Mouse (Mus musculus) urinary bladder, postnatal 36 days (tissue): ENCODE data around the gene Col28a1.
A peak's percentile ranks its signal among the peaks of the same experiment; 100 is the strongest.

Experiments used
- DNase-seq, 2 experiments: peaks; one replicate each; pipeline ENCODE4 v3.0.0; 2022; ENCODE audit warnings: low spot score in 2 of 2, mixed read lengths in 1 of 2

Gene Col28a1

DNA sequence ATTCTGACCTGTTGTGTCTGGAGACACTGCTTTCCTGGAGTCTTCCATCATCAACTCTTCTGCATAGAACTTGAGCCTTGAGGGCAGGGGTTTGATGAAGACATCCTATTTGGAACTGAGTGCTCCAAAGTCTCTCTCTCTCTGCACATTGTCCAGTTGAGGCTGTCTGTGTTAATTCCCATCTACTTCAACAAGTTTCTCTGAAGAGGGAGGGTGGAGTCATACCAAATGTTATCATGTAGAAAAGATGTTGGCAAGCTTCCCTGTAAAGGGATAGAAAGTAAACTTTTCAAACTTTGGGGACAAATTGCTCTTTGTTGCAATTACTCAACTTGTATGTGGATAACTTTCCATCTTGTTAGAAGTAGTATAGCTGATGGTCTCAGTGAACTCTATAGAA lies at the start of gene Col28a1:
Gene Col28a1, minus strand, starts transcription at position 101 of the 400 bp plus-strand sequence.
- DNase-seq: no peak

DNA sequence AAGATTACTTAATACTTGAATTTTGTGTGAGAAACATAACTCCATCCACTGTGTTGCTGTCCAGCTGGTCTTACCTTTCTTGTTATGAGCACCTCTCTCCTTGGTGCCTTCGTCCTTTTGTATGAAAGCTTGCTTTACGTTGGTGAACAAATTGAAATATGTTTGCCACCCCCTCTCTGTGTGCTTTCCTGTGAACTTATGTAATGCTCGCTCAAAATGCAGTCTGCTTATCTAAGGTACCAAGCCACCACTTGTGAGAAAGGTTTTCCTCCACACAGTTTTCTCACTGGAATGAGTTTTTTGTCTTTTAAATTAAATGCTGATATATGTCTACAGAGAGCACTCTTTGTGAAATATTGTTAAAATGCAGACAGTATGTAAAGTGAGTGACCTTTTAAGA lies 36.2 kb upstream of the Col28a1 start:
- no peak for DNase-seq

DNA sequence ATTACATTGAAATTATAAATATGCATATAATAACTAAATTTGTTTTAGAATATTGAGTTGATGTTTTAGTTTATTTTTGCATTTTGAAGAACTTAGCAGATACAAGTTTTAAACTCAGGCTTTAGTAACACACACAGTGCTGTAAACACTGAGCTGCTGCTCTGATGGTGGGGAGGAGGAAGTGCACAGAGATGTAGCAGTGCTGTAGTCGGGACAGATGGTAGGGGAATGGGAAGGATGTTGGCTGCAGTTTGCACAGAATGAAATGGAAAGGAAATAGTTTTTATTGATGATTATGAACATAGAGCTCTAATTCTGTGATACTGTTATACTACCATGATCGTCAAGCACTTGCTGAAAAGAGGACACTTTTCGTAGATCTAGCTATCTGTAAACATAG lies 34.6 kb upstream of the Col28a1 start:
- DNase-seq: no peak

DNA sequence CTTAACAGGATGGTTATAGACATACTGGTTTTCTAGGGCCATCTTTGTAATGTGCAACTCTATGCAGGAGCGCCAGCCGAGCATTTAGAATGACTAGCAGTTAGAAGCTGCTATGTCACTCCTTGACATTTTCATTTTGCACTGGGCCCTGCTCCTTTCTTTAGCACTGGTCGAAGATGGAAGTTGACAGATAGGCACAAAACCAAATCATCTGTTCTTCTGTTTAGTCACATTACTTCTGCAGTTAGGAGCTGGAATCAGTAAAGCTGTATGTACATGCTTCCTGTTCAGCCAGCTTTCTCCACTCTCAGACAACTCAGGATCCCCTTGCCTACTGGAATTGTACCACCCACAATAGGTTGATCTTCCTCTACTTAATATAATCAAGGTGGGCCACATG lies 18.2 kb upstream of the Col28a1 start:
- DNase-seq: no peak

DNA sequence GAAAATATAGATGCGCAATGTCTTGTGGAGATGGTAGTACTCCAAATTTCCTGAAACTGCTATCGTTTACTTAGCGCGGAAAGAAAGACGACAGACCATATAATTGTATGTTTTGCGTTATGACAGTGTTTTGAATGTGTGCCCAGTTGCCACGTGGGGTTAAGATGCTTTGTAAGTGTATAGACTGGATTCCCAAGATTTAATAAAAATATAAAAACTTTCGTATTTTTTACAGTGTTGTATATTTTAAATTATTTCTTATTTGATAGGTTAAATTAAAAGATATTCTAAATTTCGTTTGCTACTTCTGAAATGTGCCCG lies 17.4 kb upstream of the Col28a1 start:
- no peak for DNase-seq

DNA sequence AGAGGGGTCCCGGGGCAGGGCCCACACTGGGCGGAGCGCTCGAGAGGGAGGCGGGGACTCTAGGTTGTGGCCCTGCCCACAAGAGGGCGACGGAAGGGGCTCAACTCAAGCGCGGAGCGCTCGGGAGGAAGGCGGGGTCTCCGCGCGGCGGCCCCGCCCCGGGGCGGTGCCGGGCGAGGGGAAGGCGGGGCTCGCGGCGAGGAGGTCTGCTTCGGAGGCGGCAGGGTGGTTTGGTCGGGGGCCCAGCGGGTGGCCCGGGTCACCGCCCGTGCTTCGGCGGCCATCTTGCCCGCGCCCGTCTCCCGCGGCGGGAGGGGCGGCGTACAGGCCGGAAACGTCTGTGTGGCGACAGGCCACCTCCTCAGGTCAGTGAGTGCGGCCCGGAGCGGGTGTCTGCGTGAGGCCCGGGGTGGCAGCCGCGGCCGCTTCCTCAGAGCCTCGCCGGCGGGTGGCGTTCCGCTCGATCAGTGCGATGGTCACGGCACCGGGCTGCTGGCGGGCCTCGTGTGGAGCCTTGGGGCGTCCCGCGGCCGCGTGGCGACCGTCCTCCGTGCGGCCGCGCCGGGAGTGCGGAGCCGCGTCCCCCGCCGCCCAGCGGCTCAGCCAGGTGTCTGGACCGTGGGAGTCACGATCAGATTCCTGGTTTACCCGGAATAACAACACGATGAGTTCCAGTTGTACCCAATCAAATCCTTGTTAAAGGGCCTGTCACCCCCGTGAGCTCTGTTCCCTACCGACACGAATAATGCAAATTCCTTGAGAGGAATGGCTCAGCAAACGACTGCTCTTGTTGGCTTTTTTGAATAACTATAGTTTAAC lies 16.8 kb upstream of the Col28a1 start, which contains the start of gene Mios:
Gene Mios, plus strand, starts transcription at position 176 of the 819 bp plus-strand sequence.
- peak; percentile 81 to 86 for DNase-seq

DNA sequence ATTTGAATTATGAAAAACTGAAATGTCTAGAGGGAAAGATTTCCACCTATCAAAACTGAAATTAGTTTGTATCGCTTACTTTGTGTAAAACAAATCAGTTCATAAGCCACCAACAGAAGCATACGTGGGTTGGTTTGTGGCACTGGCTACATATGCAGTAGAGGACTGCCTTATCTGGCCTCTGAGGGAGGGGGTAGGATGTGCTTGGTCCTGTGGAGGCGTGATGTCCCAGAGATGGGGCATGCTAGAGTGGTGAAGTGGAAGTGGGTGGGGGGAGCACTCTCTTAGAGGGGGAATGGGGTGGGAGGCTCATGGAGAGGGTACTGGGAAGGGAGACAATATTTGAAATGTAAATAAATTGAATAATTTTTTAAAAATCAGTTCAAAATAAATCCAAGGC lies 2.5 kb downstream of the Col28a1 start:
- no peak for DNase-seq

DNA sequence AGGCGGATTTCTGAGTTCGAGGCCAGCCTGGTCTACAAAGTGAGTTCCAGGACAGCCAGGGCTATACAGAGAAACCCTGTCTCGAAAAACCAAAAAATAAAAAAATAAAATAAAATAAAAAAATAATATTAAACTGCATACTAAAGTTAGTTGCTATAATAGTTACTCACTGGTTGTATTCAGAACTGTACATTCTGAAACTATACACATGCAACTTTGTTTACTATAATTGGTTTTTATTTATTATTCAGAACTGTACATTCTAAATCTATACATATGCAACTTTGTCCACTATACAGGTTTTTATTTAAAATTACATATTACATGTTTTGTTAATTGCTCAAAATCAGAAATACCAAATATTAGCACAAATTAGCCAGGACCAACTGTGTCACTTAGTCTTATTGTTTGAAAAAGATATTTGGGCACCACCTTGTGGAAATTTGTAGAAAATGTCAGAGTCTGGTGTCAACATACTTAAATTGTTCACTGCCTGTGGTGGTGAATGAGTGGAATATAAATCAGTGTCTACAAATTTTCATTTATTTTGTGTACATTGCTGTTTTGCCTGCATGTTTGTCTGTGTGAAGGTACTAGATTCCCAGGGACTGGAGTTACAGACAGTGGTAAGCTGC lies 3.7 kb downstream of the Col28a1 start:
- DNase-seq: no peak

DNA sequence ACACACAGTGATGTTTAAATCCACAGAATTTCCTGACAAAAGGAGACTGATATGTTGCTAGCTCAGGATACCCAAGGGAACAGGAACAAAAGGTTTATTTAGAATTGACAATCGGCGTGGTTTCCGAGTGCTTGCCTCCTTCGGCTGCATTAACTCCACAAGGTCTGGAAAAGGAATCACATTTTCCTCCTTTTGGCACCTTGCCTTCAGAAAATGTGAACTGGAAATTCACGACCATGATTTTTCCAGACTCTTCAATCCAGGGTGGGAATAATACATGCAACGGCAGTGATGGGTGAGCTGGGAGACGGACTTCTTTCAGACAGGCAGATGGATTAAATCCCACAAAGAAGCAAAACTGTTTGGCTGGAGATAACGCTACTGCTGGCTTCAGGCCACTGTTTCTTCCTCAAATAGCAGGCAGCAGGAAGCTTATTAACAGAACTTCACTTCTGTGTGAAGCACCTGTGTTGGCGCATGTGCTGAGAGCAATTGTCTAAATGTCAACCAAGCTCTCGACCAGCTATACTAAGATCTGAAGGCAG lies 13.9 kb downstream of the Col28a1 start:
- DNase-seq: no peak

DNA sequence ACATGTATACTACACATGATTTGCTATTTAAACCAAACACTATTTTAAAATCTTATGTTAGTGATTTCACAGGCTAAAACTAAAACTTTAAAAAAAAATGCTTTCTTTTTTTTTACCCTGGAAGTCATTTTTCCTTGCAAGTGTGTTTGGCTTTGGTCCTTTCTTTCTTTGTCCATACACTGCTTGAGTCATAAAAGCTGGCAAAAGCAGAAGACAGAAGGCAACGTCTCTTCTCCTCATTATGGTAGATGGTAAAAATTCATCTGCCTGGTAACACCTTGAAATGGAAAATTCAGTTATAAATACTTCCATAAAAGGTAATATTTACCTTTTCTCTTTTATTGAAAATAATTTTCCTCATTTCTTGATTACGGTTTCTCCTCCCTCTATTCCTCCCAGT lies 16.3 kb downstream of the Col28a1 start:
- DNase-seq: no peak

DNA sequence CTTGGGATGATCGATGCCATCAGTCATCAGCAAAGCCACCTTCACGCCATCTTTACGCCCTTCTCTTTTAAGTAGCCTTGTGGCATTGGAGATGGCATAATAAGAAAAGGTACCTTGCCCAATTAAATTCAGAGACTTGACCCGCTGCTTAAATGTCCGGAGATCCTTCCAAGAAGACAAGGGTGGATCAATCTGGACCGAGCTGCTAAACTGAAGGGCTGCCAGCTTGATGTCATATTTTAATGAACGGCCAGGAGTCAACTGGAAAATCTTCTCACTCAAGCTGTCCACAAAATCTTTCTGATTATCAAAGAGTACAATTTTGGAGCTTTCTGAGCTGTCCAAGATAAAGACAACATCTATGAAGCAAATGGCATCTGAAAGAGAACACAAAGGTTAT lies 17.1 kb downstream of the Col28a1 start:
- no peak for DNase-seq

DNA sequence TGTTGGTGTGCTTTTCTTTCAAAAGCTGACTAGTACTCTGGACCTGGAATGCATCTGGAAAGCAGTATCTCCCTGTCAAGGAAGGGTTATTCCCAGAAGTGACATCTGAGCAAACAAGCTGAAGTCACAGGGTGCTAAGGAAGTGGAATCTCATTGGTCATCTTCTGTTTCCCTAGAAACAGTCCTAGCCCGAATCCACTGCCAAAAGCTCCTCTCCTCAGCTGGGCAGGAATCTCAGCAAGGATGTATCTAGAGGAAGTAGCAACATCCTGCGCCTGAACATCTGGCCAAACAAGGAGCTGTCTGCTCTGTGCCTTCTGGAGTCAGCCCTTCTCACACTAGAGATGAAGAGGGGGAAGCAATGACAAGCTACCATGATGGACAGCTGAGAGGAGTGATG lies 18.4 kb downstream of the Col28a1 start:
- no peak for DNase-seq

DNA sequence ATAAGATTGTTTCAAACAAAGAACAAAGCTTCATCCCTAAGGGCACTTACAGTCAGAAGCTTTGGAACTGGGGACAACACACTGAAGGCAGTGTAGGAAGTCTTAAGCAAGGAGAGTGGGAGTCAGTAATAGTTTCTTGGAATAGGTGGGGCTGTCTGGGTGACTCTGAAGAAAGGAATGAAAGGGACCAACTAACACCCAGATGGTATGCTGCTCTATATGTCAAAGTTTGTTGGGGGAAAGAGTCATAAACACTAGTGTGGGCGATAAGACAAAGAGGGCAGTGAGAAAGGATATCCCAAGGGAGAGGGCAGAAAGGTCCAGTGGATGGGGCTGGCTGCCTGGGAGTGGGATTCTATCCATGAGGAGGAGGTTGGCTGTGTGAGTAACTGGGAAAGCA lies 20.3 kb downstream of the Col28a1 start:
- no peak for DNase-seq

DNA sequence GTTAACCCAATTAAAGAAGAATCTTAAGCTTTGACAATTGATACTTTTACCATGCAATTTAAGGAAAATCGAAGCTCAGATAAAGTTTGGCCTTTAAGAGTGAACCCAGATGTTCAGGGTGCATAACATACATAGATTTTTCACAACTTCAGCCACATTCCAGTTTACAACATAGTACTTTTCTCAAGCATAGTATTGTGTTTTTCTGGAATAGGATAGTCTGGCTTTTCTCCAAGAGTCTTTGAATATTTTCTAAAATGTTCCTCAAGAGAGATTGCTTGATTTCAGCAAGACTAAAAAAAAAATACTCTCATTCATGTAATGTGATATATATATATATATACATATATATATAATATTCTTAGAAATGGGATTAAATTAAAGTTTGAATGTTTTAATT lies 27.7 kb downstream of the Col28a1 start:
- DNase-seq: no peak

DNA sequence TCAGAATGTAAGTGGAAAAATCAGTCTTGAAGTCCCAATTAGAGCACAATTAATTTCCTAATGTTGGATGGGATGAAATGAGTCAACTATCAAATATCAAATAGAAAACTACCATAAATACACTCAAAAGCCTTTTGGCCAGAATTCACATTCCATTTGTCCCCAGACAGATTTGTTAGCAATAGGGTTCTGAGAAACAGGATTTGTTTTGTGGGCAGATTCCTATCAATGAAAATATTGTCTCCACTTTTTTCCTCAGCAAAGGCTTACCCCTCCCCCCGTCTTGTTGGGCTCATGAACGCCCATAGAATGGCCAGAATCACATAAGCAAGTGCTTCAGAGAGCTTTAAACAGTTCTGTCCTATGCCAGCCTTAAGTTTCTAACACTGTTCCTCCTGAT lies 32.4 kb downstream of the Col28a1 start:
- no peak for DNase-seq

DNA sequence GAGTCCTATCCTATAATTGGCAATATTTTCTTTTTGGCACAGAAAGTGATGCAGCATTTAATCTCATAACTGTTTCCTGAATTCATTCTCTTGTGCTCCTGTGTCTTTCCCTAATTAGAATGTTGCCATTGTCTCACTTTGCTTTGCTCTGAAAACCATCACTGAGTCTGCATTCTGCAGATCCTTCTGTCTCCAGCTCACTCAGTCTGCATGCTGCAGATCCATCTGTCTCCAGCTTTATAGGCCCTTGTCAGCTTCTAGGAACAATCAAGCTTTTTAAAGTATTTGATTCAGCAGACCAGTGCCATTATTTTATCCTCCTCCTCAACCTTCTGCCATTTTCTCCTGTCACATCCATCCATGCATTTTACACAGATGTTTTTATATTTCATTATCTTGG lies 35.3 kb downstream of the Col28a1 start:
- no peak for DNase-seq

DNA sequence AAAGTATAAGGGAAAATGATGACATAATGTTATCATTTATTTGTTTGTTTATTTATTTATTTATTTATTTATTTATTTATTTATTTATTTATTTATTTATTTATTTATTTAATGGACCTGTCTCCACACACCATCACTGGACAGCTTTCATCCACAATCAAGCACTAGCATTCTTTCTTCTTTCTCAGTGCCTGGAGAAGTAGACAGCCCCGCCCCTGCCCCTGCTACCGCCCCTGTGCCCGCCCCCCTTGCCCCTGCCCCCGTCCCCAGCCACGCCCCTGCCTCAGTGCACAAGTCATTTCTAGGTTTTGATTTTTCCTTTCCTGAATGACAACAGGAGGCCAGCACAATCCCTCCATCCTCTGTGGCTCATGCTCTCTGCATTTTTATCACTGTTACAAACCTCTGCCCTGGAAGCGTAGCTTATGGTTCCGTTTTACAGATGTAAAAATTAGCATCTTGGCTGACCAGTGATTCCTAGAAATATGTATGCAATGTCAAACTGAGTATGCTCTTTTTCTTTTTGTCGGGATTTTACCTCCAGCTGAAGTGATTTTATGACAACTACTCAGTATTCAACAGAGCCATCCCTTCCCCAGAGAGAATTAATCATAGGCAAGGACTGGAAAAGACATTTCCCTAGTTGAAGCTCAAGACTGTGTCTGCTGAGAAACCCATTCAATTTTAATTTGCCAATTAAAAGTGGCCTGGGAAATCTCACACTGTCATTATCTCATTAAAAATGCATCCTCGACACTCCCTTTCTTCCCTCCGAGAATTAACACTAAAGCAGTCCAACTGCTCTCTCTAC lies 39.7 kb downstream of the Col28a1 start:
- no peak for DNase-seq

DNA sequence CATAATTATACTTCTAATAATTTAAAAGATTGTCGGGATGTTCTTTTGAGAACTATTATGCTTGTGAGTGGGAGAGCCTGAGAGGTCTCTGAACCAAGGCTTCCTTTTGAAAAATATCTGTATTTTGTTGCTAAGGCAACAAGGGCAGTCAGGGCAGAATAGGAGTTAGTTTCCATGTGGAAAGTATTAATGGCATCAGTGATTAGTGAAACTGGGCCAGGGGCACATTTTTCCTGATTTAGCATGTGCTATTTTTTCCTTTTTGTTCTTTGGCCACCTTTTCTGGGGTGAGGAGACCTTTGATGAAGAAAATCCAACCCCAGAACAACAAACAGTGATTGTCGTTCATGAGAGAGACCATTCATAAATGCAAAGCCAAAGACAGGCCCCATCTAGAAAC lies 43.5 kb downstream of the Col28a1 start:
- DNase-seq: no peak

DNA sequence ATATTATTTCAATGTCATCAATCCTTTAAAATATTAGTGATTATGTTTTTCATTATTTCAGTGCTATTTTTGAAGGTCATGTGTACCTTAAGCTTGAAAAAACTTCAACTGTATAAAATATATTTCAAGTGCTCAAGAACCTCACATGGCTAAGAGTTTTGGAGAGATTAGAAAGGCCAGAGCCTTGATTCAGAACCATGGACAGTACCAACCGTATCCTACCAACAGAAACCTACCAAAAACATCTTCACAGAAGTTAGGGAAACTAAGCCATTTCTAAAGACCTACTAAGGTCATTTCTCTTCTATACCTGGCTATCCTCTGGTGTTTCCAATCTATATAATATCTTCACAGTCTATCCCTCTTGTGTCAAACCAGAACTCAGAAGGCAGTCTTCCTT lies 50.5 kb downstream of the Col28a1 start:
- no peak for DNase-seq

DNA sequence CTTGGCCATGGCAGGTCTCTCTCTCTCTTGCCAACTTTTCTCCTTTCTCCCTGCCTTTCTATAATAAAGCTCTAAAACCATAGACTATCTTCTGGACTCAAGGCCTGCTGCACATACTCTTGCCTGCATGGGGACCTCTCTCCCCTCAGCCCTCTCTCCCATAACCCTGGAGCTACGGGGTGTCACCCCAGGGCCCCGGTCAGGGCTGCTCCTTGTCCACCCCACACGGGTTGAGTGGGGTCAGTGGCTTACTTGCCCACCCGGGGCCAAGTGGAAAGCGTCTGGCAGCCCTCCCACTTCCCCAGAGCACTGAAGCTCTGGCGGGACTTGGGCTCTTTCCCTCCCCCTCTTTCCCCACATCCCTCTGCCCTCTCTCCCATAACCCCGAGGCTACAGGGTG lies 62.3 kb downstream of the Col28a1 start:
- DNase-seq: no peak

DNA sequence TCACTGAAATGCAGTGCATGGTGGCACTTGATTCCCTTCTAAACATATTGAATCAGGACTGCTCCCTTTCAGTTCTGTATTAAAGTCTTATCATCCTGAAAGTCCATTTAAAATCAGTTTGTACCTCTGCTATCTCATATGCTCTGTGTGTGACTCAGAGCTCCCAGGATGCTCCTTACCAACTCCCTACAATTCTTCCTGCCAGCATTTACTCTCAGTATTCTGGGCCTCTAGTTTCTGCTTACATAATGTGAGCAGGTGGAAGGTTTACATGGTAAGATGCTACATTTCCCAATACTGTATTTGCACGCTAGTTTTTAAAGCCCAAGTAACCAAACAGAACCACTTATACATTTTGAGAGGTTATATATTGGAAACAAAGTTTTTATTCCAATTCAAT lies 64.3 kb downstream of the Col28a1 start:
- DNase-seq: no peak

DNA sequence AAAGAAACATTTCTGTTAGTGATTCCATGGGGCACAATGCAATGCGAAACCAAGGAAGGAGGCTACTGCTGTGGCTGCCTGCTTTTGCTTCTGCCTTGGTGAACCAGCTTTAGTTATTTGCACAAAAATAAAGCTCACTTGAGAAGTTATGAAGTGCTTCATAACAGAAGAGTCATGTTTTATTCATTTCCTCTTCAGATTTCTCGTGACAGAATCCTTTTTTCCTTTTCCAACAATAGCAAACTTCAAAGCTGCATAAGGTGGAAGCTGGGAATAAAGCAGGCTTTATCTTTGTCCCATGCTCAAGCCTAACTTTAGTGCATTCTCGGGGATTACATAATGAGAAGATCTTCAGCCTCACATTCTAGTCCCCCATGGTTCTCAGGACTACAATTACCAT lies 65.9 kb downstream of the Col28a1 start:
- DNase-seq: no peak

DNA sequence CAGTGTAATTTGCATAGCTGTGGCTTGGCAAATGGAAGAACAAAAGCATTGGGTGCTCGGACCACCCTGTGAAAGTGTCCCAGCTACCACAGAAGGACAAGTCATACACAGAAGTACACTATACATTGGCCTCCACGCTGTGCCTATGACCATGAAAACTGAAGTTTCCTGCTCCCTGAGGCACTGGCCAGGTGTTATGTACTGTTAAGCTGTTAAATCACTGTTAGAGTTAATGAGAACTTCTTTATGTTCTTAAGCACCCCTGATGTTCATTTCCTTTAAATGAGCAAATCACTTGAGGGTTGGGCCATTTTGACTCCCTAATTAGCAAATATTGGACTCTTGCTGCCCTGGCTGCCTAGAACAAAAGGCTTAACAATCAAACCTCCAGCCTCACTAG lies 73.3 kb downstream of the Col28a1 start:
- DNase-seq: no peak
